Mouse (Mus musculus) cerebellum, postnatal 4 days (tissue): ENCODE measurements around the gene G3bp1.
A peak's percentile ranks its signal among the peaks of the same experiment; 100 is the strongest.

Source experiments
- DNase-seq, 2 experiments: peaks; one replicate each; pipeline ENCODE4 v3.0.0; 2022; ENCODE audit warnings: low spot score in 2 of 2, mixed read lengths in 1 of 2

G3bp1 gene

GRCm38 (mm10) chr11:55469048-55469843, at the start of gene G3bp1:
G3bp1 (plus strand) TSS chr11:55469685.
- peak; percentile 96 to 99 for DNase-seq

- no peak for DNase-seq
These were observed 46.5 kb upstream of the G3bp1 start, which contains the start of gene Sparc for GRCm38 (mm10) chr11:55422978-55423377. Sparc (minus strand) TSS chr11:55423183.

DNA sequence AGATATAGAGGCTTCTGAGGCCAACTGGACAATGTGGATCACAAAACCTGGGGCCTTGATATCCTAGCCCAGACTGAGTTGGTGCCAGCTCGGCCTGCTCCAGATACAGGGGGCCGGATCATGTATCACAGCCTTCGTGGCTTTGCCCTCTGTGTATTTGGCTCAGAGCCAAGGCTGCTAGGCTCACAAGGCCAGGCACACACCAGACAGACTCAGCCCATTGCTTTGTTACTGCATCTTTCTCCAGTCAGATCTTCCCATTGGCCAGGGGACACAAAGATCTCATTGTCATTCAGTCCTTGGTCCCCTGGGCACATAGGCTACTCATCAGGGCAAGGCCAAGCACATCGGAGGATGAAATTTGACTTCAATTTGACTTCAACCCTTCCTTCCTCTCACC, 45.7 kb upstream of the G3bp1 start:
- DNase-seq: peak in 1 of 2 experiments; percentile 49

- no peak for DNase-seq
These were observed 44.6 kb upstream of the G3bp1 start for GRCm38 (mm10) chr11:55424746-55425360.

DNA sequence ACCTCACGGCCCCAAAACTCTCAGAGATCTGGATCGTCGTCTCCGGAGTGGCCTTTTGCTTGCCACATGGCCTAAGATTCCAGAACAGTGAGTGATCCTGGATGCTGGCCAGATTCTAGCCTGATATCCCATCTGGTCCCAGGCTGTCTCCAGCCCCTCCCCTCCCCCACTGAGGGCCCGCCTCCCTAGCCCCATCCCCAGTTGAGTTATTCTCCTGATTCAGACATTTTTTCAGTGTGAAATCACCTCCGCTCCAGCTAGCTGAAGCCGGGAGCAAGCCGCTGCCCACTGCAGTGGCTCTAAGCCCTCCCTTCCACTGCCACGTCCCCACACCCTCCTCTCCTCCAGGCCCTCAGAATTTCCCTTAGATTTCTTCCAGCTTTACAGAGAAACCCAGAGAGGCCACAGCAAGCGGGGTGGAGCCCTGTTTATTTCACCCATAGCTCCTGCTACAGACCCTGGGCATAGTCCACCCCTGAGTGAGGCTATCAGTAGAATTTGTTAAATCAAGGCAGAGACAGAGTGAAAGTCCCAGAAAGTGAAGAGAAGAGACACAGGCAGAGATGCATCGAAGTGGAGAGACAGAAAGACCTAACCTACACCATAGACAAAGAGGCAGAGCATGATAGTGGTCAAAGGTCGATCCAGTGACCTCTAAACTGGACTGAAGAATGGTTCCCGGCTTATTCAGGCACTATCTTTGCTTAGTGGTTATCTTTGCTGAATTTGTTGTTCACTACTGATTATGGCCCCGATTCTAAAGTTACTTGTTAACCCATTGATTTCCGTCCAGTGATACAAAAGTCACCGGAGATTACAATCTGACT, 41.1 kb upstream of the G3bp1 start:
- peak; percentile 43 to 88 for DNase-seq

GRCm38 (mm10) chr11:55429973-55430372, 39.5 kb upstream of the G3bp1 start:
- no peak for DNase-seq

DNA sequence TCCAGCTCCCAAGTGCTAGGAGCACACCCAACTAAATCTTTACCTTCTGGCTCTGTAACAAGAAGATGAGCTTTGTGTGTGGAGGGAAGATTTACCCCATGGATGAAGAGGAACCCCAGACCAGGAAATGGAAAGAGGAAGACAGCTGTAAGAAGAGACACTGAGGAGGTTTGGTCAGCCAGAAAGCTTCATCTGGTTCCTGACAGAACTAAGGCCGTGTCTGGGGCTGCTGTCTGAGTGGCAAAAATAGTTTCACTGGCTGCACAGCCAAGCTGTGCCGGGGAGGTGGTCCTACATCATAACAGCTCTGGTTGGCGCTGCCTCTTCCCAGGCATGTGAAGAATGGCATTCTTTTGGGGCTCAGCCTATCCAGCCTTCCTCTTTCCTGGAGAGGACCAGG, 36.5 kb upstream of the G3bp1 start:
- DNase-seq: no peak

DNA sequence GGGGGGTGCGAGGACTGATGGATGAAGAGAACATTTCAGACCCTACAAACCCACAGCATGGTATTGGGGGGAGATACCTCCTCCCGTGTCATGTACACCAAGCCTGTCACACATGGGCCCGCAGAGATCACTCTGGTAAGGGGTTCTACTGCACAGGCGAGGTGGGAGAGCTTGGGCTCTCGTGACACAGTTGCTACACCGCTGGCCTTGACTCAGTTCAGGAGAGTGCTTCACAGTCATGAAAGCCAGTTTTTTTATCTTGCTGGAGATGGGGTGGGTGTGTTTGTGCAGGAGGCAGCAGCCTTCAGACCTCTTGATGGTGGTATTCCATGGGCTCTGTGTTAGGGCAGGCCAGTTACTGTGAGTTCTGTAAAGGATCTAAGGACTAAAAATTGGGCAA, 33.4 kb upstream of the G3bp1 start:
- DNase-seq: no peak

- DNase-seq: peak in 1 of 2 experiments; percentile 21
These were observed 31.5 kb upstream of the G3bp1 start for GRCm38 (mm10) chr11:55438031-55438430.

DNA sequence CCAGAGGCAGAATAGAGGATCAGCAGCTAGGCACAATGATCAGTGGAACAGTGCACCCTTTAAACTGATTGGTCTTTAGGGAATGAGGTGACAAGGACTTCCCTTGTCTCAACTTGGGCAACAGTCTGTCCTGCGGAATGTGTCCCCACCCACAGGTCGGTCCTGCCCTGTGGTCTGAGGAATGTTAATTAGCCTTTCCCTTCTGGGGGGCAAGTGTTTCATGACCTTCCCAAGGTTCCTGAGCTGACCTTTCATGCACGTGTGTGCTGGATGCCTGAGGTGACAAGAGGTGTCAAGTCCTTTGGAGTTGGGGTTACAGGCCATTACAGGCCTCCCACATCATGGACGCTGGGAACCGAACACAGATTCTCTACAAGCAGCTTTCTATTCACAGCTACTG, 29.8 kb upstream of the G3bp1 start:
- no peak for DNase-seq

DNA sequence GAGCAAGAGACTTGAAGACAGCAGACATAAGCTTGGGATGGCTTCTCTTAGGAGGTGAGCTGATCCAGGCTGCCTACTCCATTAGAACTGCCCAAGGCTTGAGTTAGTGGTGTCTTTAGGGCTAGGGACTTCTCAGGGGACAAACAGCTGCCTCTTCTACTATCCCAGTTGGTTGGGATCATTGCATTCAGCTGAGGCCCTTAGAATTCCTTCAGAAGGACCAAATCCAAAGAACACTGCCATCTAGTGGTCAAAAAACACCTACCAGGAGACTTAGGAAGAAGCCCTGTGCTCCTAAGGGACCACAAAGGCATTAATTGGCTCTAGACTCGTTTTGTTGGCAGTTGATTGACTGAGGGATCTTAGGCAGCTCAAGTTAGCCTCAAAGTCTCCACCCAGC, 24.7 kb upstream of the G3bp1 start:
- DNase-seq: peak in 1 of 2 experiments; percentile 43

DNA sequence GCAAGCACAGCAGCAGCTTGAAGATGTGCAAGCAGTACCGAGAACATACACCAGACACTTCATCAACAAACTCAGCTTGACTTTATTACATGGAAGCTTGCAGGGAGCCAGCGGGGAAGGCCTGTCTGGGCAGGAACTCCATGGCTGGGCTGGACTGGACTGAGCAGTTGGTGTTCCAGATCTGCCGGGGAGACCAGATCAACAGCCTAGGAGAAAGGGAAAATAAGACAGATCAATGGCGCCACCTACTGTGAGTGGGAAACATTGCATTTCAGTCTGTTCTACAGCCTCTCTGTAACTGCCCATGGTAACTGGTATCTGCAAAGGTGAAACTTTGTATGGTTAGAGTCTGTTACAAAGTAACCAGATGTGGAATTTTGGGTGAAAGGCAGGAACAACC, 22.9 kb upstream of the G3bp1 start:
- DNase-seq: peak; percentile 69 to 79

- DNase-seq: no peak
These were observed 20.0 kb upstream of the G3bp1 start for GRCm38 (mm10) chr11:55449531-55449930.

GRCm38 (mm10) chr11:55450311-55450710, 19.2 kb upstream of the G3bp1 start:
- no peak for DNase-seq

DNA sequence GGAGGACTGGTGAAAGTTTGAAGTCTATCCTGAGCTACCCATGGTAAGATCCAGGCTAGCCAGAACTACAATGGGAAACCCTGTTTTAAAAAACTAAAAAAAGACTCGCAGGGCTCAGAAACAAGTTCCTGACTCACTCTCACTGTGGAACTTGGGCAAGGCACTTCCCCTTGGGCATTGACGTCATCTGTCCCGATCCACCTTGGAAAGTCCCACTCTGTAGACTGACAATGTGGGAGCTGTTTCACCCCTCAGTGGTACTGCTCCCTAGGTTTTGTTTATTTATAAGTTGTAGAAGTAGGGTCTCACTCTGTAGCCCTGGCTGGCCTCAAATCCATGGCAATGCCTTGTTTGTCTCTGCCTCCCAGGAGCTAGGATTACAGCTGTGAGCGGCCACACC, 15.8 kb upstream of the G3bp1 start:
- no peak for DNase-seq

DNA sequence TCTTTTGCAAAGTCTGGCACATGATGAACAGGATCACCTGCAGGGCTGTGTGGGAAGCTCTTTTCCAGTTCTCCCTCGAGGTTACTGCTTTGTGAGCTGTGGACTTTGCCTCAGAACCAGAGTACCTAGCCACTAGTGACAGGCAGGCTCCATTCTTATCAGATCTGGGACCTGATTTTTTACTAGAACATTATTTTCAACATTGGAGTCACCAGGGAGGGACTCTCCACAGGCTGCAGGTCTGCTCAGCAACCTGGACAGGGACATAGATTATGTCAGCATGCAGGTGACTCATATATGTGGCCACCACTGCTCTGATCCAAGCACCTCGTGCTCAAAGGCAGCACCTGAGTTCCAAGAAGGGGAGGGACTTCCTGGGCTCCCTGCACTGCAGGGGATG, 14.3 kb upstream of the G3bp1 start:
- DNase-seq: no peak

DNA sequence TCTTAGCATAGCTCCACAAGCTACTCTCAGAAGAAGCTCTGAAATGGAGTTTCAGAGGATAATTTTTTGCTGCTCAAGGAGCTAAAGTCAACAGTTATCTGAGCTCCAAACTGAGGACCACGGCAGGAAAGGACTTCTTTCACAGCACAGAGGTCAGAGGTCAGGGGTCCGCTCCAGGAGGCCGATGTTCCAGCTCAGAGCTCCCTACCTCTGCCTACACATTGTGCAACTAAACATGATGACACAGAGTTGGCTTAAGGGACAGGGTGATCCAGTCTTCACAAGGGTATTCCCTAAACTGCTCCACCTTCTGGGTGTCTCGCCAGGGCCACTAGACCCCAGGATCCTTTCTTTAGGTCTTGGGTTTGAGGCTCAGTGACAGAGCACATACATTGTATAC, 11.0 kb upstream of the G3bp1 start:
- no peak for DNase-seq

DNA sequence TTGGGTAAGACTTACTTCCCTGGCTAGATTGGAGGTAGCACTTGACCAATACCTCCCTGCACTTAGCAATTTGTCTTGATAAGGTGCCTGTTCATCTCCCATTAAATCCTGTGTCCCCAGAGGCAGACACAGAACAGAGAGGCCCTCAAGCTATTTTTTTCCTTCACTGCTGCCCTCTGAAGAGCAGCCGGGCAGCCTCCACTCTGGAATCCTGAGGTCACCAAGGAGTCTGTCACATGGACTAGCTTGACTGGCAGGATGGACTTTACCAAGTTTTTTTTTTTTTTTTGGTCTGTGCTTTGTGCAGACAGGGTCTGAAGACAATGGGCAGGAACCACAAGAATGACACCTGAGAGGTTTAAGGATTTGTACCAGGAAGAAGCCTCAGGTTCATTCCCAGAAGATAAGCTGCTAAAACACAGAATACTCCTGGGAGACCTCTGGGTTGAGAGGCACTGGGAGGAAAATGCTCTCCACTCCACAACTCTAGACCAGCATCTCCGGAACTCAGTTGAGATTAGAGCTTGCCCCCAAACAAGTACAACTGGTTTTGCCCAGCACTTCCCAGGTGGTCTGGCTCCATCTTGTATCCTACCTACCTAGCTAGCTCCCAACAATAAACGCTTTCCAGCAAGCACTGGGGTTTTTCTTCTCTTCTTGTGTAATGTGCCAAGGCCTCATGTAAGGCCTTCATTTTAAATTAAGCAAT, 9.5 kb upstream of the G3bp1 start:
- DNase-seq: no peak

GRCm38 (mm10) chr11:55460559-55461018, 8.9 kb upstream of the G3bp1 start:
- DNase-seq: no peak

DNA sequence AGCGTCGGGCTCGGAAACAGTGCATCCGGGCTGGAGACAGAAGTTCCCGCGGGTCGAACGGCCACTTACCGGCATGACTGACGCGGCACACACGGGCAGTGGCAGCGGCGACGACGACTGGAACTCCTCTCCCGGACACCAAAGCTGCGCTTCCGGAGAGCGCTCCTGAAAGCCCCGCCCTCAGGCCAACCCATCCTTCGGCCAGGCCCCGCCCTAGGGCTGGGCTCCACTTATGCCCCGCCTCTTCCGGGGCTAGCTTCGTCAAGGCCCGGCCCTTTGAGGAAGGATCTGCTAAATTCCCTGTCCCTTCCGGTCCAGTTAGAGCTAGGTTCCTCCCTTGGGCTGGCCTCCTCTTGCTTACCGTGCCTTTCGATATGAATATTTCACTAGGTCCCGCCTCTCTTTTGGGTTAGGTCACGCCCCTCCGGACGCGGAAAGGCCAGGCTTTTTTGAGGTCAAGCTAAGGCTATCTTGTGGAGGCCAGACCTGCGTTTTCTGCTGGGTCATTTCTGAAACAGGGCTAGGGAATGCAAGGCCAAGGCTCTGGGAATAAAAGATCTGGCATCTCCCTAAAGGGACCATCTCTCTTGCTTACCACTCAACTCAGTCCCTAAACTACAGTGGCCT, 8.4 kb upstream of the G3bp1 start, which contains the start of gene Atox1:
Gene Atox1, minus strand, starts transcription at position 221 of the 627 bp plus-strand sequence.
- peak; percentile 84 to 89 for DNase-seq

DNA sequence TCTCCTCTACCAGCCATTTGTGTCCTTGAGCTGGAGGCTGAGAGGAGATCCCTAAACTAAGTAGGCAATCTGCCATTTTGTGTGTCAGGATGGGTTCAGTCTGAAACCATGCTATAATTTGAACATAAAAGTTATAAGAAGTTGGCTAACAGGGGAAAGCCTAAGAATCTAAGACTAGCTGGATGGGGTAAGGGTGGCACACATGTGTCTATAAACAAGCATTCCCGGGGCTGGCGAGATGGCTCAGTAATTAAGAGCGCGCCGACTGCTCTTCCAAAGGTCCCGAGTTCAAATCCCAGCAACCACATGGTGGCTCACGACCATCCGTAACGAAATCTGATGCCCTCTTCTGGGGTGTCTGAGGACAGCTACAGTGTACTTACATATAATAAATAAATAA, 7.3 kb upstream of the G3bp1 start:
- DNase-seq: no peak
